Mouse (Mus musculus) lung, embryonic 14.5 days (tissue): ENCODE measurements at regions not wholly inside any gene's neighbourhood (a gene's known extent, or its start where the extent isn't known, plus 50 kb on each side); places are given as distances from the start of the nearest gene placed in this dataset.

Experiments used
- ATAC-seq: fragments of 200-750 bp; cut with Nextera tagmentation; 2 replicates; pipeline ENCODE4 v1.8.0; 2017; ENCODE audit warnings: mild to moderate bottlenecking, moderate TSS enrichment, moderate library complexity; ENCODE audit not compliant: insufficient read depth
- DNase-seq: peaks from one replicate; pipeline ENCODE4 v3.0.0-alpha.2; 2015
- H3K27ac ChIP-seq: fragments of 300-500 bp; sonication (generic); 2 replicates; pipeline ENCODE4 v1.5.1; 2014; ENCODE audit warnings: low read depth, mild to moderate bottlenecking, moderate library complexity
- H3K27me3 ChIP-seq: fragments of 300-500 bp; sonication (generic); 2 replicates; pipeline ENCODE4 v1.6.1; 2014; ENCODE audit warnings: low read length, control low read depth; ENCODE audit not compliant: insufficient read depth
- H3K36me3 ChIP-seq: fragments of 300-500 bp; sonication (generic); 2 replicates; pipeline ENCODE4 v1.6.1; 2014; ENCODE audit warnings: control low read depth; ENCODE audit not compliant: insufficient read depth
- H3K4me1 ChIP-seq: fragments of 300-500 bp; sonication (generic); 2 replicates; pipeline ENCODE4 v1.6.1; 2014; ENCODE audit warnings: antibody characterized with exemption, control low read depth; ENCODE audit not compliant: insufficient read depth
- H3K4me2 ChIP-seq: fragments of 300-500 bp; sonication (generic); 2 replicates; pipeline ENCODE4 v1.6.1; 2014; ENCODE audit warnings: mild to moderate bottlenecking
- H3K4me3 ChIP-seq: fragments of 300-500 bp; sonication (generic); 2 replicates; pipeline ENCODE4 v1.5.1; 2014; ENCODE audit warnings: low read depth, low read length
- H3K9ac ChIP-seq: fragments of 300-500 bp; sonication (generic); 2 replicates; pipeline ENCODE4 v1.6.1; 2014
- H3K9me3 ChIP-seq: fragments of 300-500 bp; sonication (generic); 2 replicates; pipeline ENCODE4 v1.6.1; 2016; ENCODE audit warnings: low read depth, low read length, control low read depth
- CTCF ChIP-seq: IDR thresholded peaks from 2 replicates; pipeline ENCODE4 v1.5.1; 2016; ENCODE audit warnings: antibody characterized with exemption, low read depth
- WGBS: fragments of 180-500 bp; shearing (Covaris S2); extraction: QIAGEN DNeasy Blood & Tissue Kit; methylation state at CpG from one replicate; pipeline ENCODE4 v1.1.7; 2014; 5-methylcytosine and 5-hydroxymethylcytosine counted together

DNA sequence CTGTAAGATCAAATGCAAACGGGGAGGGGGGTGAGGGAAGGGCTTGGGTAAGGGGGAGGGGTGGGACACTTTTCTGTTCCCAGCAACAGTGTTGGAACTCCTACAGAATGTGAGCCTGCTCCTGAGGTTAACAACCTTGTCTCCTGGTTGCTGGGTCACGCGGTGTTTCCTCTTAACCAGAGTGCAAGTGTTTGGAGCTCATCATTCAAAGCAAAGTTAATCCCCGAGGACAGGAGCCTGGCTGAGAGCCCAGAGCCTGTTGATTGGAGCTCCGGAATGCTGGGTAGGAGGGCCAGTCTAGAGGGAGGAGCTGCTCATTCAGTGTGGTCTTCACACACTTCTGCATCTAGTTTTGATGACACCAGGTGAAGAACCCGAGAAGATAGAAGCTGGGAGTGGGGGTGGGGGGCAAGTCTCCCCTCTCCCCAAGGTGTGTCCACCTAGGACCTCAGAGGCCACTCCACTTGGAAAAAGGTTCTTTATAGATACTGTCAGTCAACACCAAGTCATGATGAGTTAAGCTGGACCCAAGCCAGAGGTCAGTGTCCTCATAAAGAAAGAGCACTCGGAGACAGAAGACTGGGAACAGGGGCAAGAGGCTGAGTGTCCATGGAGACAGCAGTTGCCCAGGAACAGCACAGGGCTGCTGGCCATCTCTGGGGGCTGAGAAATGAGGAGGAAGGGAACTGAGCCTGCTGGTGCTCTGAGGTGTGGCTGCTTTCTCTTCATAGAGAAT is 220.2 kb downstream of the Sipa1l2 start:
- peak overlapping the region; percentile 43 for H3K4me2 ChIP-seq
- peak; percentile 90 for ATAC-seq
- no peaks in the 10 kb centered on the region for H3K9me3 ChIP-seq
- H3K36me3 ChIP-seq: no peaks in the 10 kb centered on the region
- H3K4me3 ChIP-seq: no peak overlapping the region
- peaks cover 27% of the 10 kb centered on the region for H3K4me1 ChIP-seq
- DNase-seq: peak; percentile 95
- H3K27ac ChIP-seq: no peak overlapping the region
- H3K27me3 ChIP-seq: peaks cover 3% of the 10 kb centered on the region; the same call in 1 of the 2 replicates
- no peak overlapping the region for H3K9ac ChIP-seq
- TF ChIP-seq CTCF: no peak
- 4% methylated on average over 7 of the region's 7 CpGs for WGBS

DNA sequence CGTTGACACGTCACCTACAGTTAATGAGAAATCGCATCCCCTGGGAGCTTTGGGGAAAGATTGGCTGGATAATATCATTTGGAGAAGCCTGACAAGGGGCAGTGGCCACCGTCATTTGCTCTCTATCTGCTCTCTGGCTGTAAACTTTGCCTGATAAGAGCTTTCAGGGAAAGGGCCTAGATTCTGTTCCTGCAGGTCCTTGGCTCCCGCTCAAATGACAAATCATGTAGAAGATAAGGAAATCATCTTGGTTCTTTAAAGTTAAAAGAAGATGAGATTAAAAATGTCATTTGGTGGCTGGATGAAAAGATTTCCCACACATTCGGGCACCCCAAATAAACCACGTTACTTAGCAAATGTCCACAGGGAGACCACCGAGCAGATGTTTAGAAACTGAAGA is 223.4 kb downstream of the Sipa1l2 start:
- H3K27me3 ChIP-seq: peaks cover 3% of the 10 kb centered on the region; the same call in 1 of the 2 replicates
- 44% methylated on average over 8 of the region's 8 CpGs for WGBS

DNA sequence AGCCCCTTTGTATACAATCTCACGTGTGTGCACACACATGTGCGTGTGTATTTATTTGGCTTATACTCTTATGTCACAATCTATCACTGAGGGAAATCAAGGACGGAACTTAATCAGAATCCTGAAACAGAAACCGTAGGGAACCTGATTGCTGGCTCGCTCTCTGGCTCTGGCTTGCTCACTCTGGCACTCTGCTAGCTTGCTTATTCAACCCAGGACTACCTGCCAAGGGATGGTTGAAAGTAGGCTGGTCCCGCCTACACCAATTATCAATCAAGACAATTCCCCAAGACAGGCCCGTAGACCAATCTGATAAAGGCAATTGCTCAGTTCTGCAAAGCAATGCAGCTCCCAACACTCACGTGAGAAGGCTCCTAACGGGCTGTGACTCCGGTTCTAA is 224.0 kb downstream of the Sipa1l2 start:
- Histone ChIP-seq H3K27ac (no peak overlapping the region), H3K9me3 (no peaks in the 10 kb centered on the region), H3K9ac (no peak overlapping the region), H3K4me3 (no peak overlapping the region), H3K4me1 (peaks cover 24% of the 10 kb centered on the region), H3K27me3 (peaks cover 3% of the 10 kb centered on the region; the same call in 1 of the 2 replicates), H3K36me3 (no peaks in the 10 kb centered on the region), H3K4me2 (no peak overlapping the region)
- 75% methylated on average over 10 of the region's 10 CpGs for WGBS
- ATAC-seq: no peak
- DNase-seq: no peak
- TF ChIP-seq CTCF: no peak

More for the DNA sequence above, 223.4 kb downstream of the Sipa1l2 start:
- Histone ChIP-seq H3K9me3 (no peaks in the 10 kb centered on the region), H3K4me1 (peaks cover 24% of the 10 kb centered on the region), H3K9ac (no peak overlapping the region), H3K36me3 (no peaks in the 10 kb centered on the region), H3K27ac (no peak overlapping the region), H3K4me2 (no peak overlapping the region), H3K4me3 (no peak overlapping the region)
- no peak for DNase-seq
- no peak for TF ChIP-seq CTCF
- ATAC-seq: no peak

DNA sequence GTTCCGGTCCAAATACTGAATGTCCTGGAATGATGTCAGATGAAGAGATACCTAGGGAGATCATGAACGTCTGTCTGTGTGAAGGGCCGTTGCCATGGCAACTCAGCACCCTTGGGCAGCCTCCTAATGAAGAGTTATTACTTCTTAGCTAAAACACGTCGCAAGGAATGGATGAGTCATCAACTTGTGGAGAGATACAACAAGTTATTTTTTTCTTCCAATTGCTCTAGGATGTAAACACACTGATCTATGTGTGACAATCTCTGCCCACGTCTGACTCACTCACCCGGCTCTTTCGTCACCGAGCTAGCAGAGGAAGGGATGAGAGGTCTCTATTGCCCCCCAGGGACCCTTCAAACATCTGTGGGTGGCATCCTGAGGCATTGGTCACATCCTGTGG is 225.7 kb downstream of the Sipa1l2 start:
- DNase-seq: no peak

DNA sequence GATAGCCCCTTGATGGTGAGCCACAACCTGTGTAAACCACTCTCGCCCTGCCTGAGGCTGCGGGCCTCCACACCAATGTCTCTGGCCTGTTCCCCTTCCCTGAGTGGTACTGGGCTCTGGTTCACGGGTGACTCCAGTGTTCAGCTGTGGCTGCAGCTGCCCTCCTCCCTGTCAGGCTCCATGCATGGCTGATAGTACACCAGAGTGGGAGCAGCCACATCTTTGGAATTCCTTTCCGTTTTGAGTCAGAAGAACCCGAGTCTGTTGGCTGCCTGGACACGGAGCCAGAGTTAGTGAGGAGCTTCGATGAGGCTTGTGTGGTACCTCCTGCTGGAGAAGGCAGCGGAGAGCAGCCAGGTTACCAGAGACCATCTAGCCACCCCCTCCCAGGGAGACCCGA is 227.1 kb downstream of the Sipa1l2 start:
- DNase-seq (no peak), ATAC-seq (no peak)
- no peak for TF ChIP-seq CTCF
- no peaks in the 10 kb centered on the region for H3K9me3 ChIP-seq
- 0 out of 2 replicates have a peak, but pooled peaks cover 8% of the 10 kb centered on the region for H3K4me1 ChIP-seq
- H3K4me2 ChIP-seq: no peak overlapping the region
- H3K27ac ChIP-seq: no peak overlapping the region
- H3K27me3 ChIP-seq: peaks cover 3% of the 10 kb centered on the region; the same call in 1 of the 2 replicates
- H3K4me3 ChIP-seq: no peak overlapping the region
- WGBS: 51% methylated on average over 9 of the region's 9 CpGs
- H3K9ac ChIP-seq: no peak overlapping the region
- H3K36me3 ChIP-seq: no peaks in the 10 kb centered on the region

More for the DNA sequence above, 225.7 kb downstream of the Sipa1l2 start:
- WGBS: 35% methylated on average over 9 of the region's 9 CpGs
- H3K27ac ChIP-seq: no peak overlapping the region
- no peak overlapping the region for H3K9ac ChIP-seq
- no peaks in the 10 kb centered on the region for H3K9me3 ChIP-seq
- H3K4me1 ChIP-seq: peaks cover 14% of the 10 kb centered on the region; the same call in 1 of the 2 replicates
- TF ChIP-seq CTCF: no peak
- H3K4me2 ChIP-seq: no peak overlapping the region
- H3K4me3 ChIP-seq: no peak overlapping the region
- ATAC-seq: no peak
- no peaks in the 10 kb centered on the region for H3K36me3 ChIP-seq
- peaks cover 3% of the 10 kb centered on the region; the same call in 1 of the 2 replicates for H3K27me3 ChIP-seq

DNA sequence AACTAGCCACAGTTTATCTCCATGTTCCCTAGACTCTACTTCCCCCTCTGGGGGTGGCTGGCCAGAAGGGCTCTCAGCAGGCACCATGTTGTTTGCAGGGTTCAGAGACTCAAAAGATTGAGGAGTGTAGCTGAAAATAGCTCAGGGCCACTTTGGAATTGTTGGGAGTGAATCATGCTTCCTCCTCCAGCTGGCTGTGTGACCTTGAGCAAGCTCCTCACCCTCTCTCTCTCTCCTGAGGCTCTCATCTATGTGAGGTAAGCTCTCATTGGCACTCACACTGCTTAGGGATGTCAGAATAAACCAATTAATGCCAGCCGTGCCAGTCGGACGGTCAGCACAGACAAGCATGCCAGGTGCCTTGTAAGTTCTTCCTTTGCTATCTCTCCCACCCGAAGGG is 228.0 kb downstream of the Sipa1l2 start:
- Histone ChIP-seq H3K9ac (no peak overlapping the region), H3K4me1 (0 out of 2 replicates have a peak, but pooled peaks cover 10% of the 10 kb centered on the region), H3K27me3 (peaks cover 3% of the 10 kb centered on the region; the same call in 1 of the 2 replicates), H3K36me3 (no peaks in the 10 kb centered on the region), H3K9me3 (no peaks in the 10 kb centered on the region), H3K27ac (no peak overlapping the region), H3K4me2 (no peak overlapping the region), H3K4me3 (no peak overlapping the region)
- ATAC-seq (no peak), DNase-seq (no peak)
- TF ChIP-seq CTCF: no peak
- 61% methylated on average over 4 of the region's 4 CpGs for WGBS

DNA sequence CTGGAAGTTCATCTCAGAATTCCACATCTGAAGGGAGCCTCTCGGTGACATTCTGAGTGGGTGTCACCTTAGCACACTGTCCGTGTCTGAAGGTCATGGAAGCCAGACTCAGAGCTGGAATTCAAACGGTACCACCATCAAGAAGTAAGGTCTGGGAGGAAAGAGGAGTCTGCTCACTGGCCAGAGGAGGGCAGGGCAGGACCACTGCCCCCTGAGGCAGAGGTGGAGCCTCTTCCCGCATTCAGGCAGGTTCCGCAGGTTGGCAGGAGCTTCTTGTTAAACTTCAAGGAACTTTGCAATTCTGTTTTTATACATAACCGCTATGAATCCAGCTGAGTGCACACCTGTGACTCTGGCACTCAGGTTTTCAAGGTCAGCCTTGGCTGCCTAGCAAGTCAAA is 231.4 kb downstream of the Sipa1l2 start:
- Histone ChIP-seq H3K4me2 (no peak overlapping the region), H3K27me3 (no peaks in the 10 kb centered on the region), H3K9me3 (no peaks in the 10 kb centered on the region), H3K4me3 (no peak overlapping the region), H3K36me3 (no peaks in the 10 kb centered on the region), H3K27ac (no peak overlapping the region), H3K4me1 (0 out of 2 replicates have a peak, but pooled peaks cover 10% of the 10 kb centered on the region), H3K9ac (no peak overlapping the region)
- ATAC-seq (0 out of 2 replicates have a peak, but pooled peaks have one; percentile 39), DNase-seq (peak; percentile 53)
- 26% methylated on average over 6 of the region's 6 CpGs for WGBS
- peak; percentile 71 for TF ChIP-seq CTCF
